Mouse (Mus musculus) G1E-ER4 (cell line): ENCODE measurements around the gene Lrrc28. TPM values are rescaled to one million over a fixed set of nuclear protein-coding genes. Genes with fewer than 3 reads are reported as not detected.

Experiments
- GATA1 ChIP-seq: IDR thresholded peaks from one replicate; pipeline ENCODE4 v1.8.0; 2012; ENCODE audit warnings: low read length, inconsistent platforms
- polyA plus RNA-seq: library from polyadenylated mRNA; stranded (reverse); fragments of >175 nt; gene quantifications from 2 replicates; pipeline ENCODE4 v1.2.3, GENCODE M21; 2012

Lrrc28 gene
- polyA plus RNA-seq, 1 experiment = 20.0 TPM

DNA sequence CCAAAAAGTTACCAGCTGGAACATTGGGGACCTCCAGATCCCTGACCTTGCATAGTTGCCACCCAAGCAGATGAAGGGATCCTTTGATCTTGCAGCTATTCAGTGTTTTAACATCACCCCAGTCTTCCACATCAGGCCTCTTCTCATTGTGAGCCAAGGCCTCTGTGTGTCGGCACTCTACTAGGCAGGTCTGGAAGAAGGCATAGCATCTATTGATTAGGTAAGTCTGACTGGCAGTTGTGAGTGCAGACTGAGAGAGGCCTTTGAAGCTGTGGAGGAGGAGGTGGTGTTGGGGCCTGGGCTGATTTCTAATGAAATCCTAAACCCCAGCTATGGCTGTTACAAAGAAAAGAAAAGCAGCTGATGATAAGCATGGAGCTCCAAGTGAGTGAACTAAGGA is 10.1 kb upstream of the Lrrc28 start:
- TF ChIP-seq GATA1 = no peak

DNA sequence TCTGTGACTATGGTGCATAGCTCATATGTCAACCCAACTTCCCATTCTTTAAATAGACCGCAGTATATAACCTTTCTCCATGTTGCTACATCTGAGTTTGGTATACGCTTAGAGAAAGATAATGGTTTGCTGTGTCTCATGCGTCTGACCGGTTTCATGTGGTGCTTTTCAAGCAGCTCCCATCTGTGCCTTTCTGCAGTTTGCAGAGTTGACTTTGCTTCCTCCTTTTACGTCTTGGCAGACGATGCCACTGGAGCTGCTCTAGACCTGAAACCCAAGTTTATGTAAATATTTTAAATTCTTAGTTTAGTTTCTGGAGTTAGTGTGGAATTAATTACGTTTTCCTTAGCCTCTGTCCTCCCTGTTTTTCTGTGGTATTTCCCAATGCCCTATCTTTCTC is 9.6 kb upstream of the Lrrc28 start:
- TF ChIP-seq GATA1 = no peak

DNA sequence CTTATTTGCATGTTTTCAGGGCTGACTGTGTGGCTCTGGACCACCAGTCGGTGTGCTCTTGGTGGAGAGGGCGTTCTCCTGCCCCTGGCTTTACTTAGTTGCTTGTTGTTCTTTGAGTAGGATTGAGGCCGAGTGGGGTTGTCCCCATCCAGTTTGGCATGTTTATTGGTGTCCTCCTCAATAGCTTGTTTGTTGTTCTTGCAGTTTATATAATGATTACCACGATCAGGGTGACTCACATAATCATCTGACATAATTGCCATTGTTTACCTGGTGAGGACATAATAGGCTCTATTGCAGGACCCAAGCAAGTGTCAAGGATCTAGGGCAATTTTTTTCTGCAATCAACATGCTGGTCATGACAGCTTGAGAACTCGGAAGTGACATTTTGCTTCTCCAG is 7.1 kb upstream of the Lrrc28 start:
- no peak for TF ChIP-seq GATA1

DNA sequence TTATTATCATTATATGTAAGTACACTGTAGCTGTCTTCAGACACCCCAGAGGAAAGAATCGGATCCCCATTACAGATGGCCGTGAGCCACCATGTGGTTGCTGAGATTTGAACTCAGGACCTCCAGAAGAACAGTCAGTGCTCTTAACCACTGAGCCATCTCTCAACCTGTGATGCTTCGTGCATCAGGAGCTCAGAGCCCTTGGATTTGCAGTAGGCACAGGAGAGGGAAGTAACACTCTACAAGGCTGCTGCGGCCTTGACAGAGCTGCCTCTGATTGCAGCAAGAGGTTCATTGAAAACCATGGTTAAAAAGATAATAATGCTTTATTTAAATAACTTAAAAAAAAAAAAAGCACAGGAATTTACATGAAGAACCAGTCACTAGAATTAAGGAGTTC is 3.3 kb upstream of the Lrrc28 start:
- TF ChIP-seq GATA1 = no peak

DNA sequence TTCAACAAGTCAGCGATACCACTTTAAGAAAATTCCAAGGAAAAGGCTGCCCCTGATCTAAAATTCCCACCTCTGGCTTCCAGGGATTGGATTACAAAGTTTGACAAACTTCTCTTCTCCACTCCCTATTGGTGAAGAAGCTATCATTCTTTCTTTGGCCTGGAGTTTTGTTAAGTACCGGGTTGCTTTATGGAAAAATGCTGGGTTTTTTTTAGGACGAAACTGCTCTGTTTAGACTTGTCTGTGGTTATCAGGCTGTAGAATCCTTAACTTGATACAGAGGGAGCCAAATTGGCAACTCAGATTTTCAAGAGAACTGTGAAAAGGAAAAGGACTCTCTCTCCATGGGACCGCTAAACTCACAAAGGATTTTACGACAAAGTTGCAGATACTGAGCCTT is 2.2 kb upstream of the Lrrc28 start, which contains the start of gene Ttc23:
Gene Ttc23, plus strand, starts transcription at position 134 of the 400 bp plus-strand sequence.
- TF ChIP-seq GATA1 = no peak

DNA sequence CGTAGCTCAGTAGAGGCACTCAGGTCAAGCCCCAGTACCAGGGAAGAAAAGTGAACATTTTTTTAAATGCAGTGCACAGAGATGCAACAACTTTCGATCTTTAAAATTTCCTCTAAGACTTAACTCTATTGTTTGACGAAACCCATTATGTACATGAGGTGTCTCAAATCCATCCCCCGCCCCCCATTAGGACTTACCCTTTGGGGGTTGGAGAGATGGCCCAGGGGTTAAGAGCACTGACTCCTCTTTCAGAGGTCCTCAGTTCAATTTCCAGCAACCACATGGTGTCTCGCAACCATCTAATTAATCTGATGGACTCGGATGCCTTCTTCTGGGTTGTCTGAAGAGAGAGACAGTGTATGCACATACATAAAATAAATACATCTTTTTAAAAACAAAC is 1.1 kb upstream of the Lrrc28 start:
- TF ChIP-seq GATA1 = no peak

DNA sequence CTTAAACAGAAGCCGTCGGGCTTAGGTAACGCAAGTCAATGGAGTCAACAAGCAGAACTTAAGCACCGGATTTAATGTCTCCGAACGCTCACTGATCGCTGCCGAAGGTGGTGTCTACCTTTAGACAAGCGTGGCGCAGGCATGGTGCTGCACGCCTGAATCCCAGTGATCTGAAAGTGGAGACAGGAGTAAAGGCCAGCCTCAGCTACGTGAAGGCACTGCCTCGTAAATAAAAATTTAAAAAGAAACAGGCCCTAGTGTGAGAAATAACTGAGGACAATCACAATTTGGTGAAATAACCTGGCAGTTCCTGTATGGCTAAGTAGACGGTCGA is 580 bp upstream of the Lrrc28 start:
- TF ChIP-seq GATA1 = no peak

DNA sequence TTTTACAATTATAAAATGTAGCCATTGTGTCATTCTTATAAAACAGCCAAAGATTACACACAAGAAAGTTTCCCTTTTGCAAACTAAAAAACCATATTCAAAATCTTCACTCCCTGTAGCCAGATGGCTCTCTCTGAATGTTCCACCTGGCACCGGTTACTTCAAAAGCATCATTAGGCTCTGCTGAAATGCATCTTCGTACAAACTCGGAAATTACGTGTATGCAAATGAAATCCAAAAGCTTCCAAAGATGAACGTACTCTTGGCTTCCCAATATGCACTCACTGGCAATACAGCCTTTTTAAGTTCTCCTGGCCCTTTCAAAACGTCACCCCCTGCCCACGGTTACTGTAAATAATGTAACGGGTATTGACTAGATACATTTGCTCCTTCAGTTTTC is 777 bp downstream of the Lrrc28 start:
- no peak for TF ChIP-seq GATA1

DNA sequence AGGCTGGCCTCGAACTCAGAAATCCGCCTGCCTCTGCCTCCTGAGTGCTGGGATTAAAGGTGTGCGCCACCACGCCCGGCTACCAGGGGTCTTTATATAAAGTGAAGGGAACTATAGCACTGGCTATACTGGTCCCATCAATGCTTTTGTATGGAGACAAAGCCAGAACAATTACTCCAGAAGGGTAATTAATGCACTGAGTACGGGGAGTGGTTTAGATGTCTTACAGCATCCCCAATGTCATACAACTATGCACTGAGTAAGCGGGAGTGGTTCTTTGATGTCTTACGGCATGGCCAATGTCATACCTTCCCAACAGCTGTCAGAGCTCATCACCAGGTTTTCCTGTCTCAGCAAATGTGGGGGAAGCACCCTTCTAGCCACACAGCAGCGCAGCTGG is 2.1 kb downstream of the Lrrc28 start:
- no peak for TF ChIP-seq GATA1

DNA sequence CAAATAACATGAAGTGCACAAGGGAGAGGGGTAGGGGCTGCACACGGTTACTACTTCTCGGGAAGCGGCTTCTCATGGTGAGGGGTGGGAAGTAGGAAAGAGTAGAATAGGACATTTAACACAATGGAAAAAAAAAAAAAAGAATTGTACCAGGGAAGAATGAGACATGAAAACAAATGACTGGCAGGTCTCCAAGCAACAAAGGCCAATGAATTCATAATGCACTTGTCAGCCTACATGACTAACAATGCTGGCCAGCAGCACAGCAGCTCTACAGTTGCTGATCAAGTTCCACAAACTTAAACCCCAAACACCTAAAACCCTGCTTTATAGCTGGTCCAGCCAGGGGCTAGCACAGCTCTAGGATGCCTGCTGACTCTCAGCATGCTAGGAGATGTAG is 6.1 kb downstream of the Lrrc28 start:
- TF ChIP-seq GATA1 = no peak

DNA sequence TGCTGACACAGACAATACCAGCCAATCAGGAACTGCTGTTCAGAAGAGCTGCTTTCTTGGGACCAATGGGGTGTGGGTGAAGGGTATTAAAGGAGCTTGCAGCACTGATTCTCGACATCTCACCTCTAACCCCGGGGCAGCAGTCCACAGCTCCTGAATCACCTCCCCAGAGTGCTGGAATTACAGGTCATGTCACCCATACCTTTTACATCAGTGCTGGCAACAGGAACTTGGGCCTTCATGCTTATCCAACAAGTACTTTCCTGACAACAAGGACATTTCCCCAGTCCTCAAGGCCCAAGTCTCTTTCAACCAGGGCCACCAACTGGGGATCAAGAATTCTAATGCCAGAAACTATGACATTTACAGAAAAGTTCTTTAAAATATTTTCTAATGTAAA is 8.9 kb downstream of the Lrrc28 start:
- no peak for TF ChIP-seq GATA1

DNA sequence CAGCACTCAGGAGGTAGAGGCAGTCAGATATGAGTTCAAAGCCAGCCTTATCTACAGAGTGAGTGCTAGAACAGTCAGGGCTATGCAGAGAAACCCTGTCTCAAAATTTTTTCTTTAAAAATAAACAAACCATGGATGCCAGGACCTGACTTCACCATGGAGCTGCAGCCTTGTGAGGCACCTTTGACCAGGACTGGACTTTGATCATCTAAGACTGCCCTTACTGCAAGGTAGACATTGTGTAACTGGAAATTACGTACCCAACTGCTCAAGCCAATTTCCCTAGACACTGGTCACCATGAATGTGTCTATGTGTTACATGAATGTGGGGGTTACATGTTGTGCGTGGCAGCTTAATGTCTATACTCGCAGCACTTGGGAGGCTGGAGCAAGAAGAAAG is 10.9 kb downstream of the Lrrc28 start:
- no peak for TF ChIP-seq GATA1

DNA sequence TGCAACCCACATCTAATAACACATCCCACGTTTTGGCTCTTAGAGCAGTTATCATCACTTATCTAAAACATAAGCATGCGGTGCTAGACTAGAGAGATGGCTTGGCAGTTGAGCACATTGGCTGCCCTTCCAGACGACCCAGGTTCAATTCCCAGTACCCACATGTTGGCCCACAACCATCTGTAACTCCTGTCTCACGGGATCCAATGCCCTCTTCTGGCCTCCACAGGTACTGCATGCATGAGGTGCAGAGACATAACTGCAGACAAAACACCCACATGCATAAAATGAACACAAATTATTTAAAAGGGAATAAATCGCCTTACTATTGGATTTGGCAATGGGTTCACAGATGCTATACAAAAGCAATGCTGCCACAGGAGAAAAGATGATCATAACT is 12.7 kb downstream of the Lrrc28 start:
- TF ChIP-seq GATA1 = no peak

DNA sequence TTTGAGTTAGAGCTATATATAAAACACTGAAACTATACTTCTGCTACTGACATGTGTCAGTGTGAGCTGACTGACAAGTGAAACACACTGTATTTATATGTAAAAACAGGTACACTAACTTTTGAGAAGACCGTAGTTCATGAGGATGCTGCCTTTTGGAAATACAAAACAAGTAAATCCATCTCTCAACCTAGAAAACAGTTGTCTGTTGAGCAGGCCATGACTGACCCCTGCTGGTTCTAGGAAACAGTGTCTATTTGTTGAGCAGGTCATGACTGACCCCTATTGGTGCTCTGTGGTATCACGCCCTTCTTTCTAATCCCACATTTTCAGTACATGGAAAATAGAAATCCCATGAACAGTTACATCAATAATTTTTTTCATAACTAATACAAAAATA is 14.3 kb downstream of the Lrrc28 start:
- no peak for TF ChIP-seq GATA1

DNA sequence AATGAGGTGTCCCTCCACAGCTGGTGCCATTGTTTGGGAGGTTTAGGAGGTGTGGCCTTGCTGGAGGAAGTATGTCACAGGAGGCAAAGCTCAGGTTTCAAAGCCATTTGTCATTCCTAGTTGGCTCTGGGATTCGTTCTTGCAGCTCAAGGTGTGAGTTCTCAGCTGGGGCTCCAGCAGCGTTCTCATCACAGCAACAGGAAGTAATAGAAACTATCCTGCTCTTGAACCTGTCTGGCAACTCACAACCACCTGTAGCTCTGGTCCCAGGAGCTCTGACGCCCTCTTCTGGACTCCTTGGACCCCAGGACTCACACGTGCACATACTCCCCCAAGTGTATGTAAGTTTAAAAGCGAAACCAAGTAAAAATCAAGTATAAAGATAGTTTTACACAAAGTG is 15.4 kb downstream of the Lrrc28 start:
- TF ChIP-seq GATA1 = no peak

DNA sequence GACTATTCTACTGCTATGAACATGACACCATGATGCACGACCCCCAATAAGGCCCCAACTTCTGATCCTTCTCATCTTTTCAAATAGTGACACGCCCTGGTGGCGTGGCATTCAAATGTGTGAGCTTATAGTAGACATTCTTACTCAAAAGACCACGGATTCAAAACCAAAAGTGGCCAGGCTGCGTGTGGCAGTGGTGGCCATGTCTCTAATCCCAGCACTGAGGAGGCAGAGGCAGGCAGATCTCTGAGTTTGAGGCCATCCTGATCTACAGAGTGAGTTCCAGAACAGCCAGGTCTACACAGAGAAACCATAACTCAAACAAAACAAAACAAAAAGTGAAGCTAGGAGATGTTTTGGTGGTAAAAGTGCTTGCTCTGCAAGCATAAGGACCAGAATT is 18.4 kb downstream of the Lrrc28 start:
- TF ChIP-seq GATA1 = no peak

DNA sequence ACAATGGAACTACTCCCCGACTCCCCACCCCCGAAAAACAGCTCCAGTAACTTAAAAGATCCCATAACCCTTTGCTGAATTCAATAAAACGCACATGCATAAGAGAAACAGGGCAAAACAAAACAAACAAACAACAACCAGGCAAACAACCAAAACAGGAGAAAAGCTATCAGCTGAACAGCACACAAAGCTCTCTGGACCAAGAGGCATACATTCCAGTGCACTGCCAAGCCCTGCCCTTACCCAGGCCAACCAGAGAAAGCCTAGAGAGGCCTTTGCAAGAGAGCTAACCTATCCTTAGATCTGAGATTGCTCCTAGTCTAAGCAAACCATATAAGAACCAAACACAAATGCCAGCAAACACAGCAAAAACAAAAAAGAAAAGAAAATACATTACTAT is 22.9 kb downstream of the Lrrc28 start:
- no peak for TF ChIP-seq GATA1

DNA sequence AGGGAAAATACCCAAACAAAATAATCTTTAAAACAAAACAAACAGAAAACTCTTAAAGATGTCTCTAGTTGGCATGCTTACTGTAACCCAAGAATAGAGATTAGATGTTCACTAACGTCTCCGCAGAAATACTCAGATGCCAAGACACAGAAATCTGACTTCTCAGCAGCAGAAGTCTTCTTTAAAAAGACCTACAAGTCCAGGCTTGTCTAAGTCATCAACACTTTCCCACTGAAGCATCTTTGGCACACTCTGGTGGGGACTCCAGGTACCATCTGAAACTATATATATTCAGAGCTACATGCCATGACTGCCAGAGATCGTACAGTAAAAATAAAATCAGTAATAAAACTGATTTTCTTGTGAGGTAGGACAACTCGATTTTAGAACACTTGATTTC is 25.2 kb downstream of the Lrrc28 start:
- no peak for TF ChIP-seq GATA1

DNA sequence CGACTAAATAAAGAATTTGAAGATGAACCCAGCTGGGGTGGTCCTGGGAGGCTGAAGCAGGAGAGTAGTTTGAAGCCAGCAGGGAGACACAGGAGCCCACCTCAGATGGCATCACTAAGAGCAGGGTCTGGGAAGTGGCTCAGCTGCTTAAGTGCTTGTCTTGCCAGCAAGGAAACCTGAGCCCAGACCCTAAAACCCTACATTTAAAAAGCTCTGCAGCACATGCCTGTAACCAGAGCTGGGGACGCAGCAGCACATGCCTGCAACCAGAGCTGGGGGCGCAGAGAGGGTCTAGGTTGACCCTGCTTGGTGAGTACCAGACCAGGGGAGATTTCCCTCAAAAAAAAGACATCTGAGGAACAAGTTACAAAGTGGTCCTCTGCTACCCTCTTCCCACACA is 26.8 kb downstream of the Lrrc28 start:
- no peak for TF ChIP-seq GATA1
